ENCODE assay signal across 8 mouse cellular contexts in the genomic region with DNA sequence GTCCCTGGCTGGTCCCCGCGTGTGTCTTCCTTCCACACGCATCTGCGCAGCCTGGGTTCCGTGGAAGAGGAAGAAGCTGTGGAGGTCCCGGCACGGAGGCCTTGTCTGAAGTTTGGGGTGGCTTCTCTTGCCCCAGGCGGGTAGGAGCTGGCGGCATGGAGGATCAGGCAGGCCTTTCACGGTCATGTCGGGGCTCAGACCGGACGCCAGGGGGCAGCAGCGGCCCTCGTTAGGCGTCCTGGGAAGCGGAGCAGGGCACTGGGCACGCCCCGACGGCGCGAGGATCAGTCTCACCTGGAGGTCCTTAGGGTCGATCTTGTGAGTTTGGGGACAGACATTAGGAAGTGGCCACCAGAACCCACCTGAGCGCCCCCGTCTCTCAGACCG.
DNase-seq lines count a peak whose midpoint lies in the region; ATAC-seq lines count a peak whose summit lies in the region.

No protein-coding gene starts in this region.

- peak overlapping the region; percentile 49 for H3K4me3 ChIP-seq in hindbrain, embryonic 16.5 days (ENCODE audit: low read length)

- no peak overlapping the region for H3K27ac ChIP-seq in hindbrain, embryonic 16.5 days (ENCODE audit: low read depth, low read length)

- WGBS in hindbrain, embryonic 16.5 days = under 1% methylated on average over 21 of the region's 26 CpGs

- no peaks in the 10 kb centered on the region for H3K36me3 ChIP-seq in hindbrain, embryonic 16.5 days (ENCODE audit: control insufficient read depth, insufficient read depth, low read length)

- H3K9me3 ChIP-seq in hindbrain, embryonic 16.5 days (ENCODE audit: control insufficient read depth, low read length) = no peaks in the 10 kb centered on the region

- peak; percentile 81 for ATAC-seq in hindbrain, embryonic 16.5 days
- peak; percentile 73 for ATAC-seq in megakaryocyte progenitor cell, adult 5-6 weeks (replicated peaks; ENCODE audit: poor library complexity)

- H3K9ac ChIP-seq in hindbrain, embryonic 16.5 days (ENCODE audit: low read depth, low read length) = peak overlapping the region; percentile 64

- H3K27me3 ChIP-seq in hindbrain, embryonic 16.5 days (replicated peaks; ENCODE audit: control insufficient read depth, insufficient read depth, low read length) = peaks cover 52% of the 10 kb centered on the region

- DNase-seq in ZHBTc4 (ENCODE audit: low read depth, low spot score) = peak; percentile 94
- peak; percentile 69 to 89 for DNase-seq in cerebellum, postnatal 4 days (ENCODE audit: low spot score in 2 of 2)
- DNase-seq in gastrocnemius, adult 18-20 months (ENCODE audit: low spot score) = peak; percentile 90
- peak; percentile 59 to 91 for DNase-seq in left cerebral cortex, postnatal 10 days (ENCODE audit: extremely low spot score in 1 of 2, low spot score in 2 of 2)
- DNase-seq in right cerebral cortex, postnatal 10 days (ENCODE audit: low spot score in 2 of 2) = peak; percentile 77 to 85
- DNase-seq in urinary bladder, postnatal 25 days (ENCODE audit: low spot score) = peak; percentile 97

- peaks cover 29% of the 10 kb centered on the region for H3K4me1 ChIP-seq in hindbrain, embryonic 16.5 days (ENCODE audit: control insufficient read depth, insufficient read depth, low read depth, low read length)

- peak overlapping the region; percentile 92 for H3K4me2 ChIP-seq in hindbrain, embryonic 16.5 days (ENCODE audit: low read length)

- intact Hi-C loops in left cerebral cortex, postnatal 10 days (cut with DNase I) = loop anchor here (2.0 to 10.0 kb wide), 5 partner anchors 131 to 848 kb away; no protein-coding TSS in a partner anchor
